Mouse (Mus musculus): ENCODE measurements around the gene Castor1. TPM values are rescaled to one million over a fixed set of nuclear protein-coding genes. Genes with fewer than 3 reads are reported as not detected.

The Castor1 gene
- total and polyA plus RNA-seq, 2 experiments from 2014 or later = 8.4 to 32.6 TPM

GRCm38 (mm10) chr11:4249151-4249550, 31.1 kb downstream of the Castor1 start:
- Histone ChIP-seq H3K4me1 (ENCODE audit: control insufficient read depth, insufficient read depth) (no peaks in the 10 kb centered on the region), H3K9ac (replicated peaks; ENCODE audit: low read depth, low read length) (no peak overlapping the region), H3K9me3 (replicated peaks; ENCODE audit: control insufficient read depth, low read length) (no peaks in the 10 kb centered on the region), H3K4me2 (ENCODE audit: low read depth, low read length) (no peak overlapping the region), H3K27me3 (ENCODE audit: control insufficient read depth, insufficient read depth, low read length) (no peaks in the 10 kb centered on the region), H3K36me3 (replicated peaks; ENCODE audit: control insufficient read depth, insufficient read depth, low read length) (no peaks in the 10 kb centered on the region), H3K27ac (ENCODE audit: low read depth) (no peak overlapping the region), H3K4me3 (ENCODE audit: low read depth, low read length) (no peak overlapping the region)
- no peak for ATAC-seq (ENCODE audit: insufficient read depth, low read depth)
- 85% methylated on average over 3 of the region's 3 CpGs for WGBS
- no peak for DNase-seq (ENCODE audit: low spot score)
- no peak for TF ChIP-seq CTCF (IDR thresholded peaks at IDR 0.05; ENCODE audit: low read depth)
- TF ChIP-seq EP300 (IDR thresholded peaks at IDR 0.05; ENCODE audit: low read depth) = no peak

GRCm38 (mm10) chr11:4250290-4250689, 32.3 kb downstream of the Castor1 start:
- no peaks in the 10 kb centered on the region for H3K36me3 ChIP-seq (replicated peaks; ENCODE audit: control insufficient read depth, insufficient read depth, low read length)
- H3K27me3 ChIP-seq (ENCODE audit: control insufficient read depth, insufficient read depth, low read length) = no peaks in the 10 kb centered on the region
- H3K4me1 ChIP-seq (ENCODE audit: control insufficient read depth, insufficient read depth) = no peaks in the 10 kb centered on the region
- no peak overlapping the region for H3K4me2 ChIP-seq (ENCODE audit: low read depth, low read length)
- H3K27ac ChIP-seq (ENCODE audit: low read depth) = no peak overlapping the region
- no peak for ATAC-seq (ENCODE audit: insufficient read depth, low read depth)
- DNase-seq (ENCODE audit: low spot score) = no peak
- 72% methylated on average over 7 of the region's 7 CpGs for WGBS
- H3K9ac ChIP-seq (replicated peaks; ENCODE audit: low read depth, low read length) = no peak overlapping the region
- TF ChIP-seq CTCF (IDR thresholded peaks at IDR 0.05; ENCODE audit: low read depth) (no peak), EP300 (IDR thresholded peaks at IDR 0.05; ENCODE audit: low read depth) (no peak)
- H3K9me3 ChIP-seq (replicated peaks; ENCODE audit: control insufficient read depth, low read length) = no peaks in the 10 kb centered on the region
- no peak overlapping the region for H3K4me3 ChIP-seq (ENCODE audit: low read depth, low read length)

GRCm38 (mm10) chr11:4251376-4251775, 33.4 kb downstream of the Castor1 start:
- WGBS = 65% methylated on average over 3 of the region's 3 CpGs
- no peak overlapping the region for H3K4me3 ChIP-seq (ENCODE audit: low read depth, low read length)
- DNase-seq (ENCODE audit: low spot score) (no peak), ATAC-seq (ENCODE audit: insufficient read depth, low read depth) (no peak)
- H3K27ac ChIP-seq (ENCODE audit: low read depth) = no peak overlapping the region
- no peaks in the 10 kb centered on the region for H3K27me3 ChIP-seq (ENCODE audit: control insufficient read depth, insufficient read depth, low read length)
- no peak overlapping the region for H3K9ac ChIP-seq (replicated peaks; ENCODE audit: low read depth, low read length)
- TF ChIP-seq EP300 (IDR thresholded peaks at IDR 0.05; ENCODE audit: low read depth) (no peak), CTCF (IDR thresholded peaks at IDR 0.05; ENCODE audit: low read depth) (no peak)
- H3K36me3 ChIP-seq (replicated peaks; ENCODE audit: control insufficient read depth, insufficient read depth, low read length) = no peaks in the 10 kb centered on the region
- no peaks in the 10 kb centered on the region for H3K9me3 ChIP-seq (replicated peaks; ENCODE audit: control insufficient read depth, low read length)
- no peak overlapping the region for H3K4me2 ChIP-seq (ENCODE audit: low read depth, low read length)
- no peaks in the 10 kb centered on the region for H3K4me1 ChIP-seq (ENCODE audit: control insufficient read depth, insufficient read depth)

GRCm38 (mm10) chr11:4252886-4253285, 34.9 kb downstream of the Castor1 start:
- WGBS = 66% methylated on average over 2 of the region's 2 CpGs
- no peak overlapping the region for H3K9ac ChIP-seq (replicated peaks; ENCODE audit: low read depth, low read length)
- no peak overlapping the region for H3K27ac ChIP-seq (ENCODE audit: low read depth)
- TF ChIP-seq CTCF (IDR thresholded peaks at IDR 0.05; ENCODE audit: low read depth) (no peak), EP300 (IDR thresholded peaks at IDR 0.05; ENCODE audit: low read depth) (no peak)
- ATAC-seq (ENCODE audit: insufficient read depth, low read depth) (no peak), DNase-seq (ENCODE audit: low spot score) (no peak)
- no peaks in the 10 kb centered on the region for H3K9me3 ChIP-seq (replicated peaks; ENCODE audit: control insufficient read depth, low read length)
- no peak overlapping the region for H3K4me3 ChIP-seq (ENCODE audit: low read depth, low read length)
- no peaks in the 10 kb centered on the region for H3K4me1 ChIP-seq (ENCODE audit: control insufficient read depth, insufficient read depth)
- no peak overlapping the region for H3K4me2 ChIP-seq (ENCODE audit: low read depth, low read length)
- H3K36me3 ChIP-seq (replicated peaks; ENCODE audit: control insufficient read depth, insufficient read depth, low read length) = no peaks in the 10 kb centered on the region
- no peaks in the 10 kb centered on the region for H3K27me3 ChIP-seq (ENCODE audit: control insufficient read depth, insufficient read depth, low read length)

- Histone ChIP-seq H3K27me3 (ENCODE audit: control insufficient read depth, insufficient read depth, low read length) (no peaks in the 10 kb centered on the region), H3K4me3 (ENCODE audit: low read depth, low read length) (no peak within 1 kb of the TSS), H3K36me3 (replicated peaks; ENCODE audit: control insufficient read depth, insufficient read depth, low read length) (no peaks in the 10 kb centered on the region), H3K9me3 (replicated peaks; ENCODE audit: control insufficient read depth, low read length) (no peaks in the 10 kb centered on the region), H3K9ac (replicated peaks; ENCODE audit: low read depth, low read length) (no peak within 1 kb of the TSS), H3K4me1 (ENCODE audit: control insufficient read depth, insufficient read depth) (peaks cover 18% of the 10 kb centered on the region), H3K4me2 (ENCODE audit: low read depth, low read length) (no peak within 1 kb of the TSS), H3K27ac (ENCODE audit: low read depth) (no peak within 1 kb of the TSS)
- ATAC-seq (ENCODE audit: insufficient read depth, low read depth) (no peak), DNase-seq (ENCODE audit: low spot score) (no peak)
- 54% methylated on average over 11 of the region's 11 CpGs for WGBS
- TF ChIP-seq EP300 (IDR thresholded peaks at IDR 0.05; ENCODE audit: low read depth) (no peak), CTCF (IDR thresholded peaks at IDR 0.05; ENCODE audit: low read depth) (no peak)
Measured at GRCm38 (mm10) chr11:4256846-4257607, 39.0 kb downstream of the Castor1 start, which contains the start of gene Lif. Gene Lif, plus strand, starts transcription at chr11:4257557.

GRCm38 (mm10) chr11:4257756-4258155, 39.7 kb downstream of the Castor1 start:
- ATAC-seq (ENCODE audit: insufficient read depth, low read depth) = no peak
- no peak overlapping the region for H3K27ac ChIP-seq (ENCODE audit: low read depth)
- no peak overlapping the region for H3K4me3 ChIP-seq (ENCODE audit: low read depth, low read length)
- peaks cover 23% of the 10 kb centered on the region for H3K4me1 ChIP-seq (ENCODE audit: control insufficient read depth, insufficient read depth)
- H3K36me3 ChIP-seq (replicated peaks; ENCODE audit: control insufficient read depth, insufficient read depth, low read length) = no peaks in the 10 kb centered on the region
- no peak overlapping the region for H3K9ac ChIP-seq (replicated peaks; ENCODE audit: low read depth, low read length)
- H3K4me2 ChIP-seq (ENCODE audit: low read depth, low read length) = no peak overlapping the region
- no peak for DNase-seq (ENCODE audit: low spot score)
- TF ChIP-seq CTCF (IDR thresholded peaks at IDR 0.05; ENCODE audit: low read depth) (no peak), EP300 (IDR thresholded peaks at IDR 0.05; ENCODE audit: low read depth) (no peak)
- H3K9me3 ChIP-seq (replicated peaks; ENCODE audit: control insufficient read depth, low read length) = no peaks in the 10 kb centered on the region
- WGBS = 44% methylated on average over 5 of the region's 5 CpGs
- no peaks in the 10 kb centered on the region for H3K27me3 ChIP-seq (ENCODE audit: control insufficient read depth, insufficient read depth, low read length)
